Mouse (Mus musculus) megakaryocyte, embryonic 14.5 days (primary cell): ENCODE data around the gene Babam2. TPM values are rescaled to one million over a fixed set of nuclear protein-coding genes. Genes with fewer than 3 reads are reported as not detected.

ENCODE experiments used
- H3K27me3 ChIP-seq: replicated peaks from 2 replicates; pipeline ENCODE3; 2012; ENCODE audit warnings: inconsistent platforms
- H3K36me3 ChIP-seq: replicated peaks from 2 replicates; pipeline ENCODE3; 2012; ENCODE audit warnings: low read length, inconsistent platforms, mixed read lengths
- H3K4me1 ChIP-seq: 2 replicates; pipeline ENCODE4 v1.6.1; 2012; ENCODE audit warnings: inconsistent platforms
- H3K4me3 ChIP-seq: replicated peaks from 2 replicates; pipeline ENCODE3; 2012; ENCODE audit warnings: moderate library complexity, mild to moderate bottlenecking, inconsistent platforms
- H3K9me3 ChIP-seq: 2 replicates; pipeline ENCODE4 v1.6.1; 2012; ENCODE audit warnings: inconsistent platforms
- FLI1 ChIP-seq: IDR thresholded peaks from 2 replicates; pipeline ENCODE4 v1.6.1; 2012; ENCODE audit warnings: low read length, inconsistent platforms, mixed read lengths
- GATA1 ChIP-seq: IDR thresholded peaks from 3 replicates; pipeline ENCODE4 v1.6.1; 2012; ENCODE audit warnings: mixed read lengths, low read length, inconsistent platforms, borderline replicate concordance
- polyA plus RNA-seq: library from polyadenylated mRNA; stranded (reverse); fragments of >175 nt; gene quantifications from 2 replicates; pipeline ENCODE4 v1.2.3, GENCODE M21; 2012; ENCODE audit warnings: low replicate concordance; ENCODE audit not compliant: insufficient read depth

The Babam2 gene
- polyA plus RNA-seq: 87.2 and 163 TPM in 2 replicates

DNA sequence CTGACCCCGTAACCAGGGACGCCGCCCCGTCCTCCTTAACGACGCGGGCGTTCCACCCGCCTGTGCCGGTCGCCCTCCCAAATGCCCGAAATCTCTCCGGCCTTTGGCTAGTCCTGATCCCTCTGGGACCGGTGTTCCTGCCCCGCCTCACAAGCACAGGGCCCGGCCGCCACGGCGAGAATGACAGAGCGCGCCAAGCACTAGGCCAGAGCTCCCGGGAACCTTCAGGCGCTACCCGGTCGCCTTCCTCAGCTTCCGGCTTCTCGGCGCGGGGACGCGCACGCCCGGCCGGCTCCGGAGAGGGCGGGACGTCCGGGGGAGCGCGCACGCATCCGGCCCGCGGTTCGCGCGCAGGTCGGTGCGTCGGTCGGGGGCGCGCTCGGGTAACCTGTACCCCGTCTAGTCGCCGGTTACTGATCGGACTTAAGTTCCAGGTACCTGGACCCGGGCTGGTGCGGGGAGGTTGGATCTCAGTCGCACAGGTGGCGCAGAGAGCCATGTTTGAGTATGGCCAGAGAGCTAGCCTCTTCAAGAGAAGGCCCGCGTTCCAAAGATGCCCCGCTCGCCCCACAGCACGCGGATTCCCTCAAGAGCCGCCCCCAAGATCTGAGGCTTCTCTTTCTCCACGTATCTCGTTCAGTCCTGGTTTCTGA is at the start of gene Babam2:
Gene Babam2 (plus strand): TSS at position 41 of the 653 bp plus-strand sequence.
- Histone ChIP-seq H3K36me3 (peaks cover 28% of the 10 kb centered on the region), H3K27me3 (no peaks in the 10 kb centered on the region), H3K4me1 (peaks cover 31% of the 10 kb centered on the region), H3K4me3 (peak within 1 kb of the TSS; percentile 99), H3K9me3 (no peaks in the 10 kb centered on the region)
- TF ChIP-seq GATA1: no peak
- peak; percentile 67 for TF ChIP-seq FLI1

DNA sequence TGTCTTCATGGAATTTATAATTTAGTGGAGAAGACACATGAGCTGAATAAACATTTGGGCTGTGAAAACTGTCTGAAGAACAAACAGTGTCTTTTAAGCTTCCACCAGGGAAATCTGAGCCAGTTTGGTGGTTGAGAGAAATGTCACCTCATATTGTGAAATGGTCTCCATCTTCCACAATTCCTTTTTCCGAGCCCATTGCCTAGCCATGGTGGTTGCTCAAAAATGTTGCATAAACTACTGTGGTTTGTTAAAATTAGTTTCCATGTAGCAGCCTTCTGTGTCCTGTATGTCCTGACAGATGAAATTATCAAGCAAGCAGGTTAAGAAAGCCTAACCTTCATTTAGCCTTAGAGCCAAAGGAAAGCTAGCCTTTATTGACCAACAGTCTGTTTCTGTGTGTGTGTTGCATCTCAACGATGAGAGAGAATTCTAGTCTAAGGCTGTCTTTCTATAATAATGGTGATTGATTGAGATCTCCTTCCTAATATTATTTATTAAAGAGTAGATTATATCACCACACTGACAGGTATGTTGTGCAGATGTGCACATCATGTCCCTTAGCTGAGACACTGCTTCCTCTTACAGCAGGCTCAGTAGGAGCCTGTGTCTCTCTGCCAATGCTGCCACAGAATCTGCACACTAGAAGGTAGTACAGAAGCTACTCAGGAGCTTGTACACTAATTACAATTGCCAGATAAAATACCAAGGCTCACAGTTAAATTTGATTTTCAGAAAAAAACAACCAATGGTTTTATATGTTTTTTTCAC is 46.8 kb upstream of the Babam2 start:
- H3K4me3 ChIP-seq: no peak overlapping the region
- TF ChIP-seq GATA1 (no peak), FLI1 (no peak)
- peaks cover 12% of the 10 kb centered on the region for H3K9me3 ChIP-seq
- H3K27me3 ChIP-seq: no peaks in the 10 kb centered on the region
- peaks cover 94% of the 10 kb centered on the region for H3K36me3 ChIP-seq
- peaks cover 9% of the 10 kb centered on the region for H3K4me1 ChIP-seq

DNA sequence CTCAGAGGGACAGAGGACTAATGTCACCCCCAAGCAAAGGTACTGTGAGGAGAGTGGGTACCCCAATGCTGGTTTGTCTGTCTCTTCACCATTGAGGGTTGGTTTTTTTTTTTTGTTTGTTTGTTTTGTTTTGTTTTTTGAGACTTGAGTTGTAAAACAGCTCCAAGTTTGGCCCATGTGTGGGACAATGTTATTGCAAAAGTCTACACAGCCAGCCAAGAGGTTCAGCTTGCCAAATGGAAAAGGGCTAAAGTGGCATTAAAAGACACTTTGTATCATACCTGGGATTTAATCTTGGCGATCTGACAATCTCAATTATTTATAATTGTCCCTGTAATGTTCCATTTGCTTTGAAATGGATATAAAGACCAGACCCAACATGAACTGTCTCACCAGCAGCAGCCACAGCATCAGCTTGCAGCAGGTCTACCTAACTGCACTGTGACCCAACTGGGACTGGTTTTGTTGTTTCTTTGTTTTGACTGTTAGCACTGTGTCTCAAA is 41.7 kb upstream of the Babam2 start:
- H3K36me3 ChIP-seq: peaks cover 89% of the 10 kb centered on the region
- H3K4me1 ChIP-seq: no peaks in the 10 kb centered on the region
- no peak overlapping the region for H3K4me3 ChIP-seq
- H3K27me3 ChIP-seq: no peaks in the 10 kb centered on the region
- H3K9me3 ChIP-seq: peaks cover 12% of the 10 kb centered on the region
- TF ChIP-seq GATA1 (no peak), FLI1 (no peak)

DNA sequence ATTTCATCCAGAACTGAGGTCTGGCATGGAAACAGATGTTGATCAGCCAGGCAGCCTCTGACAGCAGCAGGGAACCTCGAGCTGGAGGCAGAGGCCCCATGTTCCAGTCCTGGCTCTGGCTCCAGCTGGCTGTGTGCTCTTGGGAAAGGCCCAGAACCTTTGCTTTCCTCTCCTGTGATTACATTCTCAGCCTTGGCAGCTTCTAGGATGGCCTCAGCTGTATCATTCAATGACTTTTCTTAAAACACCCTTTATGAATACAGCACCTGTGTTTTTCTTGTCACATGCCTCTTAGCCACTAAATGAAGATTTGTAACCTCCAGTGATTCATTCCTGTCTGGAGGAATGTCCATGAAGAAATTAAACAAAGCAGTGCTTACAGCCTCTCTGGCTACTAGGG is 31.3 kb upstream of the Babam2 start:
- no peaks in the 10 kb centered on the region for H3K27me3 ChIP-seq
- H3K4me1 ChIP-seq: peaks cover 3% of the 10 kb centered on the region; the same call in 1 of the 2 replicates
- no peaks in the 10 kb centered on the region for H3K9me3 ChIP-seq
- no peak overlapping the region for H3K4me3 ChIP-seq
- H3K36me3 ChIP-seq: peaks cover 72% of the 10 kb centered on the region
- TF ChIP-seq GATA1 (no peak), FLI1 (no peak)

DNA sequence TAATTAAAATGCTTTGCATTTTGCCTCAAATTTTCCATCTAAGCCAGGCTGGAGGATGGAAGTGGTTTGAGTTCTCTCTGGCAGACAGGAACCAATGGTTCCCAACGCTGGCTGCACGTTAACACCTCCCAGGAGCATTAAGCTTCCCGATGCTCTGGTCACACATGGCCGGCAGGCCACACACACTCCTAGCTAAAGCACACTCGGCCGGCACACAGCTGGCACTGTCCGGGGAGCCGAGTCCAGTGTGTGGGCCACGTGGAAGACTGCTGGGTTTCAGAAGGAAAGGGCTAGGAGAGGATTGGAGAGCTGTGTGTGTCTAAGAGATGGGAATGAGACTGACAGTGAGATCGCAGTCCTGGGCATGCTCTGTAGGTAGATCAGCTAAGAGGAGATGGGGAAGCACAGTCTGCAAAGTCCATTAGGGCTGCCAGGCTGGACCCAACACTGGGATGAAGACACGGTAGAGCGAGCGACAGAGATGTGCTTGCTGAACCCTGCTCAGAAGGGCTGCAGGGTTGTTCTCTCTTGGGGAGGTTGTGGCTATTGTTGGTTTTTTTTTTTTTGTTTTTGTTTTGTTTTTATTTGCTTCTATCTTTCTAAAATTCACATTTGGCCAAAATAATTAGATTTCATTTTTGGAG is 29.0 kb upstream of the Babam2 start:
- peaks cover 81% of the 10 kb centered on the region for H3K36me3 ChIP-seq
- no peak overlapping the region for H3K4me3 ChIP-seq
- H3K4me1 ChIP-seq: peaks cover 3% of the 10 kb centered on the region; the same call in 1 of the 2 replicates
- TF ChIP-seq FLI1 (no peak), GATA1 (no peak)
- H3K27me3 ChIP-seq: no peaks in the 10 kb centered on the region
- H3K9me3 ChIP-seq: no peaks in the 10 kb centered on the region

DNA sequence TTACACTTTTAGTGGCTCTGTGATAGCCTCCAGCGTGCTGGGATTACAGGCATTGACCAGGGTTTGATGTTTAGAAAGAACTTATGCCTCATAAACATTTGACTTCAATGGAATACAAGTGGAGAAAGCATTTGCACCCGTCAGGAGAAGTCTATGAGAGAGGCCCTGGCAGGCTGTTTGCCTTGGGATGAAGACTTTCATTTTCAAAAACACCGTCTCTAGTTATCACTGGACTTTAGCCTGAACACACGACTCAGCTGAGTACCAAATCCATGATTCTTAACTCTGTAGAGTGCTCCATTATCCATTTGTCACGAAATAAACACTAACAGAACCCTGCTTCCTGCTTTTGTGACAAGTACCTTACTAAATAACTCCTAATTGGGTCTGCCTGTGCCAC is 27.5 kb upstream of the Babam2 start:
- H3K4me1 ChIP-seq: peaks cover 3% of the 10 kb centered on the region; the same call in 1 of the 2 replicates
- peaks cover 70% of the 10 kb centered on the region for H3K36me3 ChIP-seq
- no peaks in the 10 kb centered on the region for H3K9me3 ChIP-seq
- H3K27me3 ChIP-seq: no peaks in the 10 kb centered on the region
- no peak for TF ChIP-seq GATA1
- no peak for TF ChIP-seq FLI1
- no peak overlapping the region for H3K4me3 ChIP-seq

DNA sequence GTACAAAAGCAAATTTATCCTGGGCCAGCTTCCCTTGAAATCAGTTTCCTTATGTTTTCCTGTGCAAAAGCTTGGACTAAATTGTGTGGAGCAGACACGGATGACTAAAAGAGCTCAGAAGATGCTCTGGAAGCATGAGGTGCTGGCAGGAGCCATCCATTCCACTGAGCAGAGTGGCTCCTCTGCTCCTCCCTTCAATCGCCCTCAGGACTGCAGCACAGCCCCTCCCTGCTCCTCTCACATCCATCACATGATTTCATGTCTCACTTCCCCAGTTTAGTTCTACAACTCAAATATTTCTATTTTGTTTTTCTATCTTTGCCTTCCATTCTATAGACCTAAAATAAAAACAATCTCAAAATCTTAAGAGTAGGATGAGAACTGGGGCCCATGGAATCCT is 26.3 kb upstream of the Babam2 start:
- TF ChIP-seq GATA1: no peak
- no peak for TF ChIP-seq FLI1
- peaks cover 3% of the 10 kb centered on the region; the same call in 1 of the 2 replicates for H3K4me1 ChIP-seq
- H3K9me3 ChIP-seq: no peaks in the 10 kb centered on the region
- peaks cover 66% of the 10 kb centered on the region for H3K36me3 ChIP-seq
- H3K4me3 ChIP-seq: no peak overlapping the region
- H3K27me3 ChIP-seq: no peaks in the 10 kb centered on the region

DNA sequence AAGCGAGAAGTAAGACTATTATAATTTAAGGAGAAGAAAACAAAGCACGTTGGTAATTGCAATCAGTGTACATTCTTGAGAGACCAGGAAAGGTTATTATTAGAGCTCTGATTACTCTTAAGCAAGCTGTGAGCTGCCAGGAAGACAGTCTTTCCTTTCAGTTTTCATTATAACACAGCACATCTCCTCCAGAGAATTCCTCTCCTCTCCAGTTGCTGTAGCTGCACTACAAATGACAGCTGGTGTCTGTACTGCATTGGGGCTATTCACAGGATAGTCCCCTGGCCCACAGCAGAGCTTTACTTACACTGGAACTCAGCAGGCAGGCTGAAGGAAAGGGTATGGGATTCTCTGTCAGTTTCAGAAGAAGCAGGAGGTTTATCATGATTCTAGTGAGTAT is 24.1 kb upstream of the Babam2 start:
- Histone ChIP-seq H3K4me1 (peaks cover 3% of the 10 kb centered on the region; the same call in 1 of the 2 replicates), H3K9me3 (no peaks in the 10 kb centered on the region), H3K36me3 (peaks cover 56% of the 10 kb centered on the region), H3K27me3 (no peaks in the 10 kb centered on the region), H3K4me3 (no peak overlapping the region)
- TF ChIP-seq GATA1 (no peak), FLI1 (no peak)

DNA sequence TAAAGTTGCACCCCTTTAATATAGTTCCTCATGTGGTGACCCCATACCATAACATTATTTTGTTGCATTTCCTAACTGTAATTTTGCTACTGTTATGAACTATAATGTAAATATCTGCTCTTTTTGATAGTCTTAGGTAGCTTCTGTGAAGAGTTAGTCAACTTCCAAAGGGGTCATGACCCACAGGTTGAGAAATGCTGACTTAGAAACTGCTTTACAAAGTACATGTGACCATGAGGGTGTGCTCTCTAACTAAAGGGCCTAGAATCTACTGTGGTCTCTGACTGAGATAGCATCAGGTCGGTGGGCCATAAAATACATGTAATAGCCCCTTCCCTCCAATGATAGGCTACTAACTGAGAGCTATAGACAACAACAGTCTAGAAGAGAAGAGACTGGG is 19.5 kb upstream of the Babam2 start:
- TF ChIP-seq FLI1 (no peak), GATA1 (no peak)
- Histone ChIP-seq H3K4me1 (peaks cover 9% of the 10 kb centered on the region), H3K36me3 (peaks cover 58% of the 10 kb centered on the region), H3K9me3 (peaks cover 10% of the 10 kb centered on the region), H3K4me3 (no peak overlapping the region), H3K27me3 (no peaks in the 10 kb centered on the region)
